Mouse (Mus musculus): ENCODE results near the gene Sh3d19. TPM values are rescaled to one million over a fixed set of nuclear protein-coding genes. Genes with fewer than 3 reads are reported as not detected.
"Not testable (repeated sequence)": the region's sequence is repeated elsewhere in the genome, so short reads cannot be mapped to it uniquely, and the experiment has no call there.

The Sh3d19 gene
- polyA plus RNA-seq, 1 experiment, result 44.2 TPM

GRCm38 (mm10) chr3:85974451-85974850, 3.5 kb downstream of the Sh3d19 start:
- Histone ChIP-seq H3K4me1 (ENCODE audit: control insufficient read depth, insufficient read depth, low read length) (peaks cover 17% of the 10 kb centered on the region; the same call in 1 of the 2 replicates), H3K27me3 (replicated peaks; ENCODE audit: control insufficient read depth, insufficient read depth, low read length) (no peaks in the 10 kb centered on the region), H3K4me3 (ENCODE audit: insufficient read depth, low read depth, low read length) (no peak overlapping the region), H3K36me3 (ENCODE audit: control insufficient read depth, insufficient read depth, low read length) (no peaks in the 10 kb centered on the region), H3K27ac (ENCODE audit: insufficient read depth, low read depth, low read length) (peak overlapping the region; percentile 36; the same call in 1 of the 2 replicates)
- TF ChIP-seq POLR2A (IDR thresholded peaks at IDR 0.05; ENCODE audit: low read depth, low read length) (no peak), CTCF (conservative IDR thresholded peaks at IDR 0.05; ENCODE audit: insufficient read depth, insufficient read length, low read depth, low read length) (no peak)
- WGBS, result 83% methylated on average over 4 of the region's 4 CpGs
- no peak for DNase-seq

- H3K4me3 ChIP-seq (ENCODE audit: insufficient read depth, low read depth, low read length), result no peak overlapping the region
- 64% methylated on average over 4 of the region's 4 CpGs for WGBS
- peaks cover 13% of the 10 kb centered on the region; the same call in 1 of the 2 replicates for H3K4me1 ChIP-seq (ENCODE audit: control insufficient read depth, insufficient read depth, low read length)
- no peak overlapping the region for H3K27ac ChIP-seq (ENCODE audit: insufficient read depth, low read depth, low read length)
- no peaks in the 10 kb centered on the region for H3K27me3 ChIP-seq (replicated peaks; ENCODE audit: control insufficient read depth, insufficient read depth, low read length)
- TF ChIP-seq CTCF (conservative IDR thresholded peaks at IDR 0.05; ENCODE audit: insufficient read depth, insufficient read length, low read depth, low read length) (no peak), POLR2A (IDR thresholded peaks at IDR 0.05; ENCODE audit: low read depth, low read length) (no peak)
- no peak for DNase-seq
- no peaks in the 10 kb centered on the region for H3K36me3 ChIP-seq (ENCODE audit: control insufficient read depth, insufficient read depth, low read length)
Observed at GRCm38 (mm10) chr3:85980036-85980435, 9.1 kb downstream of the Sh3d19 start.

- not testable (repeated sequence) for H3K27me3 ChIP-seq (replicated peaks; ENCODE audit: control insufficient read depth, insufficient read depth, low read length); H3K27ac ChIP-seq (ENCODE audit: insufficient read depth, low read depth, low read length); H3K36me3 ChIP-seq (ENCODE audit: control insufficient read depth, insufficient read depth, low read length); DNase-seq; H3K4me1 ChIP-seq (ENCODE audit: control insufficient read depth, insufficient read depth, low read length); H3K4me3 ChIP-seq (ENCODE audit: insufficient read depth, low read depth, low read length)
- WGBS, result 78% methylated on average over 3 of the region's 3 CpGs
Observed at GRCm38 (mm10) chr3:85981761-85982160, 10.9 kb downstream of the Sh3d19 start.

GRCm38 (mm10) chr3:85984537-85984936, 13.6 kb downstream of the Sh3d19 start:
- Histone ChIP-seq H3K27ac (ENCODE audit: insufficient read depth, low read depth, low read length) (no peak overlapping the region), H3K4me1 (ENCODE audit: control insufficient read depth, insufficient read depth, low read length) (peaks cover 6% of the 10 kb centered on the region; the same call in 1 of the 2 replicates), H3K36me3 (ENCODE audit: control insufficient read depth, insufficient read depth, low read length) (no peaks in the 10 kb centered on the region), H3K27me3 (replicated peaks; ENCODE audit: control insufficient read depth, insufficient read depth, low read length) (no peaks in the 10 kb centered on the region), H3K4me3 (ENCODE audit: insufficient read depth, low read depth, low read length) (no peak overlapping the region)
- 71% methylated on average over 6 of the region's 6 CpGs for WGBS
- TF ChIP-seq CTCF (conservative IDR thresholded peaks at IDR 0.05; ENCODE audit: insufficient read depth, insufficient read length, low read depth, low read length) (no peak), POLR2A (IDR thresholded peaks at IDR 0.05; ENCODE audit: low read depth, low read length) (no peak)
- DNase-seq, result no peak

GRCm38 (mm10) chr3:85987225-85987624, 16.3 kb downstream of the Sh3d19 start:
- TF ChIP-seq POLR2A (IDR thresholded peaks at IDR 0.05; ENCODE audit: low read depth, low read length), result no peak
- no peak for TF ChIP-seq CTCF (conservative IDR thresholded peaks at IDR 0.05; ENCODE audit: insufficient read depth, insufficient read length, low read depth, low read length)
- no peak overlapping the region for H3K27ac ChIP-seq (ENCODE audit: insufficient read depth, low read depth, low read length)
- 92% methylated on average over 2 of the region's 2 CpGs for WGBS

GRCm38 (mm10) chr3:85991140-85991801, 20.4 kb downstream of the Sh3d19 start:
- no peak for DNase-seq
- H3K4me3 ChIP-seq (ENCODE audit: insufficient read depth, low read depth, low read length), result no peak overlapping the region
- 61% methylated on average over 6 of the region's 6 CpGs for WGBS
- H3K36me3 ChIP-seq (ENCODE audit: control insufficient read depth, insufficient read depth, low read length), result no peaks in the 10 kb centered on the region
- peaks cover 8% of the 10 kb centered on the region; the same call in 1 of the 2 replicates for H3K4me1 ChIP-seq (ENCODE audit: control insufficient read depth, insufficient read depth, low read length)
- TF ChIP-seq POLR2A (IDR thresholded peaks at IDR 0.05; ENCODE audit: low read depth, low read length) (no peak), CTCF (conservative IDR thresholded peaks at IDR 0.05; ENCODE audit: insufficient read depth, insufficient read length, low read depth, low read length) (no peak)
- no peak overlapping the region for H3K27ac ChIP-seq (ENCODE audit: insufficient read depth, low read depth, low read length)
- no peaks in the 10 kb centered on the region for H3K27me3 ChIP-seq (replicated peaks; ENCODE audit: control insufficient read depth, insufficient read depth, low read length)

More at GRCm38 (mm10) chr3:85987225-85987624, 16.3 kb downstream of the Sh3d19 start:
- Histone ChIP-seq H3K27me3 (replicated peaks; ENCODE audit: control insufficient read depth, insufficient read depth, low read length) (no peaks in the 10 kb centered on the region), H3K36me3 (ENCODE audit: control insufficient read depth, insufficient read depth, low read length) (no peaks in the 10 kb centered on the region), H3K4me3 (ENCODE audit: insufficient read depth, low read depth, low read length) (no peak overlapping the region), H3K4me1 (ENCODE audit: control insufficient read depth, insufficient read depth, low read length) (peaks cover 10% of the 10 kb centered on the region; the same call in 1 of the 2 replicates)
- no peak for DNase-seq

GRCm38 (mm10) chr3:85991802-85992156, 20.9 kb downstream of the Sh3d19 start:
- no peak overlapping the region for H3K27ac ChIP-seq (ENCODE audit: insufficient read depth, low read depth, low read length)
- no peak for DNase-seq
- 47% methylated on average over 5 of the region's 5 CpGs for WGBS
- no peaks in the 10 kb centered on the region for H3K27me3 ChIP-seq (replicated peaks; ENCODE audit: control insufficient read depth, insufficient read depth, low read length)
- H3K36me3 ChIP-seq (ENCODE audit: control insufficient read depth, insufficient read depth, low read length), result no peaks in the 10 kb centered on the region
- peaks cover 8% of the 10 kb centered on the region; the same call in 1 of the 2 replicates for H3K4me1 ChIP-seq (ENCODE audit: control insufficient read depth, insufficient read depth, low read length)
- H3K4me3 ChIP-seq (ENCODE audit: insufficient read depth, low read depth, low read length), result no peak overlapping the region
- TF ChIP-seq POLR2A (IDR thresholded peaks at IDR 0.05; ENCODE audit: low read depth, low read length), result no peak
- TF ChIP-seq CTCF (conservative IDR thresholded peaks at IDR 0.05; ENCODE audit: insufficient read depth, insufficient read length, low read depth, low read length), result no peak

Measured in kidney, adult 2 months (tissue).